Mouse (Mus musculus): ENCODE results near the gene Fmod.

- TF ChIP-seq CTCF (IDR thresholded peaks at IDR 0.05; ENCODE audit: borderline replicate concordance, control insufficient read depth, extremely low read depth, insufficient read depth, low read length, poor library complexity) (no peak), POLR2A (IDR thresholded peaks at IDR 0.05; ENCODE audit: control insufficient read depth, extremely low read depth, insufficient read depth, low read length, poor library complexity) (no peak)
Observed at GRCm38 (mm10) chr1:134097080-134097855, 60.2 kb downstream of the Fmod start.

Data from thymus, adult 2 months (tissue).